Mouse (Mus musculus) retina, adult 2 months (tissue): ENCODE measurements at regions not wholly inside any gene's neighbourhood (a gene's known extent, or its start where the extent isn't known, plus 50 kb on each side); places are given as distances from the start of the nearest gene placed in this dataset.
A peak's percentile ranks its signal among the peaks of the same experiment; 100 is the strongest.
"Not testable (repeated sequence)": the region's sequence is repeated elsewhere in the genome, so short reads cannot be mapped to it uniquely, and the experiment has no call there.

Experiments used
- DNase-seq: peaks from one replicate; pipeline ENCODE4 v3.0.0-alpha.2; 2012; ENCODE audit warnings: low read depth, low spot score

DNA sequence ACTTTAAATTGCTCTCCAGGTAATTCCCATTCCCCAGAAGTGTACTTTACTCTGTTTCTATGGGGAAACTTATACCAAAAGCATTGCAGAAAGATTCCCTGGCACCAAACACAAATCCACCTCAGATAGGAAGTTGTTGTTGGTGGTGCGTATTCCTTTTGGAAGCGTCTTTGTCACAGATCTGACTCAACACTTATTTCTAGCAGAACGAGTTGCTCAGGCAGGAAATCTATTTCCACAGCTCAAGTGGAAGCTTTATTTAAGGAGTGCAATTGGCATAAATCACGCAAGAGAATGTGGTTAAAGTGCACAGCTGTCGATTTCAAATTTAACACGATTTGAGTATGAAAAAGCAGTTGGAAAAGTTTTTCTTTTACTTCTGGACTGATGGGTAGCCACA lies 436.9 kb upstream of the Ghitm start:
- DNase-seq, result no peak

DNA sequence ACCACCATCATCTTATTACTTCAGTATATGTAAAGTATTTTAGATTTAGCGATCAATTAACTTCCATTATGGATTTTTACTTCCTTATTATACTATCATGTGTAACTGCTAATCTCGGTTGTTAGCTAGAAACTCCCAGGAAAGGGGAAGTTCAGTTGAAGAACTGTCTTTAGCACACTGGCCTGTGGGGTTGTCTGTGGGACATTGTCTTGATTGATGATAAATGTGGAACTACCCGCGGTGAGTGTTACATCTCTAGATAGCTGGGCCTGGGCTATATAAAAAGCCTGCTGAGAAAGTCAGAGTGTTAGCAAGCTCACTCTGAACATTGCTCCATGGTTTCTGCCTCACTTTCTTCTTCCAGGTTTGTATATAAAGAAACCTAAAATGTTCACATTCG lies 423.2 kb upstream of the Ghitm start:
- DNase-seq, result no peak

DNA sequence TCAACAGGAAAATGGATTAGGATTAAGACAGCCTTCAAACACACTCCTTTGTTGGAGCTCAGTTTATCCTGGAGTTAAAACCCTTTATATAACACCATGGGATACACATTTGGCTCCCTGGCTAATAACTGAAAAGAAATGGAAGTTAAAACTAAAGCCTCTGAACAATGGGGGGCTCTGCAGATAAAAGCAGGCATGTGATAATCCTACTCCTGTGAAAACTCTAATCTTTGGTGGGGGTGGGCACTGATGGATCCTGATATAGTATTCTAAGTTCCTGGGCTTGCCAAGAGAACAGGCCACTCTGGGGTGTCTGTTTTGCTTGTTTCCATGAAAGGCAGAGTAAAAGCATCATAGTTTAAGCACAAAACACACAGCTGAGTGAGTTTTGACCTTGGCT lies 388.5 kb upstream of the Ghitm start:
- no peak for DNase-seq

DNA sequence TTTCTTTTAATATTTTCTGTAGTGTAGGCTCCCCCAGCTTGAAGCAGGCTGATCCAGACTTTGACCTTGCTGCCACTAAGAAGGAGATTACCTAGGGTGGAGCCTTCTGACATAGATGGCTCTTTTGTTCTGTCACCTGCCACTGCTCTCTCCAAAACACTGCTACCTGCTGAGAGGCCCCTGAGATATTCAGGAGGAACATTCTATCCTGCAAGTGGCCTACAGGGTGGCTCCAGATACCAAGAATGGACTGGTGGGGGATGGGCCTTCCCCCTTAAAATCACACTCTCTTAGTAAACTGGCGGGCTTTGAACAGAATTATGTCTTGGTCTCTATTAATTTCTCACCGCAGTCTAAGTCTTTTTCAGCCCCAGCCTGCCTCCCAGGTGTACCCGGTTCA lies 385.6 kb upstream of the Ghitm start:
- DNase-seq, result not testable (repeated sequence)

DNA sequence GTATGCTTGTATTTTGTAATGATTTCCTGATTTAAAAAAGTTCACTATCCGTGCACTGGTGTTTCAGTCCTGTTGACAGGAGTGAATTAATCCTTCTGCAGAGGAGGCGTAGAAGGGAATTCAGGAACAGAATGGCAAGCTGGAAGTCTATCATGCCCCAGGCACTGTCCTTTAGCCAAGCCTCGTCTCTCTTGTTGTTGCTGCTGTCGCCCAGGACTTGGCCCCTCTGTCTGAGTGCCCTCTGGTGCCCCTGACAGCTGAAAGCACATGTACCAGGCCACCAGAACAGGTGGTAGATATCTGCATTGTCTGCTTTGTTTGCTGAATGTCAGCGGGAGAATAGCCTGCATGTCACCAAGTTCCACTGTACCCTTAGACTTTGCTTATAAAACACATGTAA lies 370.2 kb upstream of the Ghitm start:
- DNase-seq, result no peak

DNA sequence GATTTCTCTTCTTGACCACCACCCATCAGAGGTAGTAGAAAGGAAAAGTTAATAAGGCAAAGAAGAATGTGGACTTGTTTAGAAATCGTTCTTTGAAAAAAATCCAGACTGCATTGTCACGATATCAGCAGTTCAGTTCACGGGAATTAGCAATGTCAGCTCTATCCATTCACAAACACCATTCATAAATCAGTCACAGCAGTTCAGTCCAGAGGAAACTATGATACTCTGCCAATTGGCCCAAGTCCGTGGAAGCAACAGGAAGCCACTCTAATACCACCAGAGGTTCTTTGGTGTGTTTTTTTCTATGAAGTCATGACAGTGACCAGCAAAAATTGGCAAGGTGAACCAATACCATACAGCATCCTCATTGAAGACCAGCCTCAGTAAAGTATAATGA lies 355.6 kb upstream of the Ghitm start:
- no peak for DNase-seq

DNA sequence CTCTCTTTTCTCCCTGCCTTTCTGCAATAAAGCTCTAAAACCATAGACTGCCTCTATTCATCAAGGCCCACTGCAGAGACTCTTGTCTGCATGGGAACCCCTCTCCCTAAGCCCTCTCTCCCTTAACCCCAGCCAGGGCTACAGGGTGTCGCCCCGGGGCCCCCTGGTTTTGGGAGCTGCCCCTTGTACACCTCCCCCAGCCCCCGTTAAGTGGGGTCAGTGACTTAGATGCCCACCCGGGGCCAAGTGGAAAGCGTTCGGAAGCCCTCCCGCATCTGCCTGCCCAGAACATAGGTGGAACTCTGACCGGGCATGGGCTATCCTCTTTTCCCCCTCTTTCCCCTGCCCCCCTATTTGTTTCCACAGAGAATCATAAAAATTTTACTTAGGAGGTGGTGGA lies 350.2 kb upstream of the Ghitm start:
- no peak for DNase-seq

DNA sequence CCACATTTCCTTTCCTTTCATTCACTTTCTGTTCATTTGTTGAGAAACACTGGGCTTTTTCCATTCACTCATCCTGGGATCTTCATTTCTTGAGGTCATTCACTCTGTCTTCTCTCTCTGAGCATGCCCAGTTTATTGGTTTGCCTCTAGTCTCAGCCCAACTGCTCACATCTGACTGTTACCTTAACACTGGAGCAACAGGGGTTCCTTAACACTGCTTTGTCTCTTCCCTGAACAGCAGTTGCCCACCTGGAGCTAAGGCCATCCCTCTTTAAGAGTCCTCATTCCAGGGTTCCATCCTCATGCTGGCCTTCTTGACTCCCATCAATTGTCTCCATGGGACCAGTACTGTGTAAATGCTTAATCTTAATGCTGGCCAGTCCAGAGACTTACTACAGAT lies 342.5 kb upstream of the Ghitm start:
- DNase-seq, result no peak

DNA sequence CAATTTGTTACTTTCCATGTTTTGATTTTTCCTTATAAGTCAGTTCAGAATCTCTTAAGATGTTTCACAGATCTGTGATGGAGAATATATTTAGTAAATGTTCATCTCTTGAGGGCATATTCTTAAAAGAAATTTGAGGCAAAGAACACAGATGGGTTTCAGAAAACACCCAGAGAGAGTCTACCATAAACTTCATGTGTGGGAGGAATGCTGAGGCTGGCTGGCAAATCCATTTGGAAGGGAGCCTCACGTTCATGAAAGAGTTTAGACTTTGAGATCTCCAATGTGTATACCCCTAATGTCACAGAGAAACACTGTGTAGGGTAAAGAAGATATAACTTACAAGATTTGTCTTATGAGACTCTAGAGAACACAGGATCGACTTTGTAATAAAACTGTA lies 333.6 kb upstream of the Ghitm start:
- DNase-seq, result no peak

DNA sequence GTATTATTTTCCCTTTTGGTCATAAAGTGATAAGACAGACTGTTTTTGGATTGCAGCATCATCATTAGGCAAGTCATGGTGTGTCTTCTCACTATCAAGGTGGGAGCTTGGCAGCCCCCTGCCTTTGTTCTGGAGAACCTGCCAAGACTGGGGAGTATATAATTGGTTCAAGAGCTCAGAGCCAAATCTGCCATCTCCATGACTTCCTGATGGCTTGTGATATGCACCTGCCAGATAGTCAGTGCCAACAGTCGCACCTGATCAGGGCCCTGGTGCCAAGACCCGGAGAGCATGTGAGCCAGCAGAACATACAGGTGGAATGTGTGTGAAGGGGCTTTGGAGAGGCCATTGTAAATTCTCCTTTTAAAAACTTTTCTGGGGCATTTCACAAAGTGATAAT lies 305.8 kb upstream of the Ghitm start:
- DNase-seq, result no peak

DNA sequence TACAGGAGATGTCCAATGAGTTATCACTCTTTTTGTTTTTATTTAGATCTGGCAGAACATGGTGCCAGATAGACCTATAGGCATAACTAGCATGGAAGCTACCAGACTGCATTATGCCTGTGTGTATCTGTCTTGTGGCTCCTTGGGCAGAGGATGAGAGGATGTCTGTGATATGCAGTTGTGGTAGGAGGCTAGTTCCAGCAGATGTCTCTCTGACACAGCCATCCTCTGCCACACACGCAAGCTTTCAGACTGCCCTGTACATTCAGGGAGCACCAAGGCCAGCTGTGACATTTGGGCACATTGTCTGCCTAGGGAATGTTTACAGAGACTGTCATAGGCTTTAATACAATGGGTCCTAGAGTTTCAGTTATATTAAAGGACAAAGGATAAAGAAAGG lies 295.6 kb upstream of the Ghitm start:
- peak; percentile 6 for DNase-seq

DNA sequence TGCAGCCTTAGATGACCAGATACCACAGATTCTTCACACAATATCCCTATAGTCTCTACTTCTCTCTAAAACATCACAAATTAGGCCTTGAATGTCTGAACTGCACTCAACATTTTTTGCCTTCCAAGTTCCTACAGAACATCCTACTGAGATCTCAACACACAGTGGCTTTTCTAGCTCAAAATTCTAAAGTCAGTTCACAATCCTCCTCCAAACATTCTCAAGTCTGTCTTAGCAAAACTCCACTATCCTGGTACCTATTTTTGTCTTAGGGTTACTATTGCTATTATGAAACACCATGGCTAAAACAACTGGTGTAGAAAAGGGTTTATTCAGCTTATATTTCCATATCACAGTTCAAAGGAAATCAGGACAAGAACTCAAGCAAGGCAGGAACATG lies 290.4 kb upstream of the Ghitm start:
- no peak for DNase-seq

DNA sequence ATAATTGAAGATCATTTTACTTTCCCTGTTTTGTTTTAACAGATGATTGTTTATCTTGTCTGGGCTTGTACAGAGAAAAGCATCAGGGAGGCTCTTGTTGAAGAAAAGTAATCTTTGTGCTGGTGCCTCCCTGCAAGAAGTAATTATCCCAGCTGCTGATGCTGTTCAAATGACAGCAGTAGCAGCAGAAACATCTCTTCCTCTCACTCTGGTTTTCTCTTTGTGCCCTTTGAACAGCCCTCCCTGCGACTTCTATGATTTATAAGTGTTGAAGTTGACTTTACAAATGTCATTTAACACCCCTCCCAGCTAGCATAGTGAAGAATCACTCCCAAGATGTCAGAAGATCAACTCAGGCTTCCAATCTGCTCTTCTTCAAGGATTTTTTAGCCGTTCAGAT lies 286.5 kb upstream of the Ghitm start:
- DNase-seq, result no peak

DNA sequence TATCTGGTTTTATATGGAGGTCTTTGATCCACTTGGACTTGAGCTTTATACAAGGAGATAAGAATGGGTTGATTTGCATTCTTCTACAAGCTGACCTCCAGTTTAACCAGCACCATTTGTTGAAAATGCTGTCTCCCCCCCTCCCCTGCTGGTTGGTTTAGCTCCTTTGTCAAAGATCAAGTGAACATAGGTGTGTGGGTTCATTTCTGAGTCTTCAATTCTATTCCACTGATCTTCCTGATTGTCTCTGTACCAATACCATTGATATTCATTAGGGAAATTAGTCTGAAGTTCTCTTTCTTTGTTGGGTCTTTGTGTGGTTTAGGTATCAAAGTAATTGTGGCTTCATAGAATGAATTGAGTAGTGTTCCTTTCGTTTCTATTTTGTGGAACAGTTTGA lies 277.5 kb upstream of the Ghitm start:
- DNase-seq, result not testable (repeated sequence)

DNA sequence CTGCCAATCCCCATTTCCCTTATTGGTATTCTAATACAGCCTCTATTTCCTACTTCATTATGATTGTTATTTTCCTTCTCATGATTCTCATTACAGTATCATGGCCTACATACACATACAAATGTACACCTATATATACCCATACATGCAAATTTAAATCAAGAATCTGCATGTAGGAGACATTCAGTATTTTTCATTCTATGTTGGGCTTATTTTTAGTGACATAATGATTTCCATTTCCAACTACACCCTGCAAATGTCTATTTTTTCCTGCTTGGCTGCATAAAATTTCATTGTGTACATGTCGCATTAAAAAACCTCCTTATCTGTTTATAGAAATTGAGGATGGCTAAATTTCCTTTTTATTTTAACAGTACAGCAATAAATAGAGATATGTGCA lies 236.9 kb upstream of the Ghitm start:
- DNase-seq, result no peak

DNA sequence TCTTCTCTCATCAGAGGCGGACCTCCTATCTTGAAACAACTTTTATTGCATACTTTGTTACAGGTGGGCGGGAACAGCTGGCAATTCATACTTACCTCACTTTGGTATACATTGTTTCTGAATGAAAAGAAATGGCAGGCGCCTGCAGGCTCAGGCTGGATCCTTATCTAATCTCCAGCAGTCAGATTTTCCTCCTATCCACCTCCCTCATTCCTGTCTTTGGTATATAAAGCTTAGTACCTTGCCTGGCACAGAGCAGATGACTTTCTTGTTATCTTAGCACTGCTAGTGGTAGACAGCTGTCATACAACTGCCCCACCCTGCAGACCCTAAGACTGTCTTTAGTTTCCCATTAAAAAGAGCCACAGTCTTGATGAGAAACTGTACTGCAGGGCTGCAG lies 226.8 kb upstream of the Ghitm start:
- no peak for DNase-seq

DNA sequence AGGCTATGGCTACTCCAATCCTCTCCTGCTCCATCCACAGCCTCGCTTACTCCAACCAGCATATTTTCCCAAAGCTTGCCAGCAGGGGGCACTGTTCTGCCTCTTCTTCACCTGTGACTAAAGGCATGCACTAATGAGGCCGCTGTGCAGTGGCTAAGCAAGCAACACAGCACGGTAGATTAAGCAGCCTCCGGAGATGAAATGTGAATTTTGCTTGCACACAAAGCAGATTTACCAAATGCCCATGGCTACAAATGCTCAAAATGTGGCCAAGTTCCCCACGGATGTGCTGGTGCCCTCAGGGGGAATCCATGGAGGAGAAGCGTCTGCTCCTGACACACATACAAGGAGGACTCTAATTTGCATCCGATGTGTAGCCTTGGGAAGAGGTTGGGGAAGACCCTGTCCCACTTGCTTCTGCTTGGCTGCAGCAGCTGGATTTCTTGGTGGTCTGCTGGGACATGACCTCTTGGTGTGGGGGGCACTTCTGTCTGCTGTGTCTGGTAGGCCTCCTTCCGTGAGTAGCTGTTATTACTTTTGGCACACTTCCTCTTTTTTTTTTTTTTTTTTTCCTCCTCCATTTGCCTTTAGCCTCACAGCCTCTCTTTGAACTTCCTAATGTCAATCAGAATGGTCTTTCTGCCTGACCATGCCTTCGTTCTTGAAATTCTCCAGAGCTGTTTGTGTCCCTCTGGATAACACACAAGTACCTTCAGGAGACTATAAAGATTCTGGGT lies 221.1 kb upstream of the Ghitm start:
- peak; percentile 54 for DNase-seq

DNA sequence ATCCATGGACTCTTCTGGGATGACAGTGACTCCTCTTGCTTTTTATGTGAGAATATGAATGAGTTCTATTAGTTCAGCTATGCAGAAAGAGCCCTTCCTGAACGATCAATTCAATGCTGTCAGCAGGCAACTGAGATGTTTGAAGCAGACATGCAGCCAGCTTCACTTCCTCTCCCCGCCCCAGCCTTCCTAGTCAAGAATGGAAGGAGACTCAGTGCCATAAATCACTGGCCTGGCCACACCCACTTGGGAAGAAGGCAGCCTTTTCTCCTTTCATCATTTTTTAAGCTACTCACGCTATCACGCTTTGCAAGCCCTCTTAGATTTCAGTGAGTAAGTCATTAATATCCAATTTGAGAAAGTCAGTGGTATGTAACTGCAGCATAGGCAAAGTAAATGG lies 188.3 kb upstream of the Ghitm start:
- no peak for DNase-seq

DNA sequence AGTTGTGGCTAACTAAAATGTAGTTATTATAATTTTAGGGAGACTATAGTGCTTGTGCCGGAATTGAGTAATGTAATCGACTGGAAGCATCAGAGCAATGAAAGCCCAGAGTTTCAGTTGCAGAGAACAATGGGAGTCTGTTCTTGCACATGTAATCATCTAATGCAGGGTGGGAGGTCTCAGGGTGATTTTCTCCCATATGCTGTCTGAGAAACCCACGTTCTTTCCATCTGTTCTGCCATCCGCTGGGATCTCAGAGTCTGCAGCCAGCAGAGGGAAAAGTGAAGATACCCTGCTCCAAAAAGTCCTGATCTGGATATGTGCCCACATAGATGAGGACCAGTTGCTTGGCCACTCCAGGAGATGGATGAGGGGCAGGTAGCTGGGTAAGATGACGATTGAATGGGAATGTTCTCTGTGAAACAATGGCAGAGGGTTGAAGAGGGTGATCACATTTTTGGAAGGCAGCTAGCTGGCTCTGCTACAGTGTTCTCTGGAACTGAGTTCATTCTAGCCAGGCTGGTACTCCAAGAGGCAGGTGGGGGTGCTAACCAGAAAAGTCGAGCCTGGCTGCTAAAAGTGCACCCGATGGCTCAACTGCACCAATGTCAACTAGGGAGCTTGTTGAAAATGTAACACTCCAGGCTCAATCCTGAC lies 180.3 kb upstream of the Ghitm start:
- no peak for DNase-seq

DNA sequence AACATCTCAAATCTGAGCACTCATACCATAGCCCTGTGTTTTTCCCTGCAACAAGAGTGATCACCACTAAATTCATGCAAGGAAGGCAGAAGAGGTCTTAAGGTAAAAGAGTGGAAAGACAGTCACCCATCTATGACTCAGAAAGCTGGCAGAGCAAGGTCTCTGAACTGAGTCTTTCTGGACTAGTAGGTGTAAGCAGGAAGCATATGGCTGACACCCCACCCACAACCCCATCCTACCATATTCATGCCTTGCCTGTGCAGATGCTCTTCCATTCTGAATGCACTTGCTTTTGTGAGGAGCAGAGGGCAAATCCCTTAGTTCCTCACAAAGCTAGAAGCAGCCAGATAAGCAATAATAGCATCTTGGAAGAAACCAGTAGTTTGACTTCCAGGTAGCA lies 178.8 kb upstream of the Ghitm start:
- DNase-seq, result no peak

DNA sequence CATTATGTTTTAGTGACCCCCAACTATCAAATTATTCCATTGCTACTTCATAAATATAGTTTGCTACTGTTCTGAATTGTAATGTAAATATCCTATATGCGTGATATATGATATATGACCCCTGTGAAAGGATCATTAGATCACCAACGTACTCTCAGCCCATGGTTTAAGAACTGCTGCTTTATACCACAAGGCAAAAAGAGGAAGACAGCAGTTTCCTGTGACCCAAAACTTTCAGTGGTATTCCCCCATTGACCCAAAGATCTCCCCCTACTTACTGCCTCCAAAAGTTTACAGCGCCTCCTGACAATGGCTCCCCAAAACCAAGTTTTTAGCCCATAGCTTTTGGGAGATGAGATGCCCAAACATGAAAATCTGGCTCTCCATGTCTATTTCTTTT lies 177.8 kb upstream of the Ghitm start:
- no peak for DNase-seq

DNA sequence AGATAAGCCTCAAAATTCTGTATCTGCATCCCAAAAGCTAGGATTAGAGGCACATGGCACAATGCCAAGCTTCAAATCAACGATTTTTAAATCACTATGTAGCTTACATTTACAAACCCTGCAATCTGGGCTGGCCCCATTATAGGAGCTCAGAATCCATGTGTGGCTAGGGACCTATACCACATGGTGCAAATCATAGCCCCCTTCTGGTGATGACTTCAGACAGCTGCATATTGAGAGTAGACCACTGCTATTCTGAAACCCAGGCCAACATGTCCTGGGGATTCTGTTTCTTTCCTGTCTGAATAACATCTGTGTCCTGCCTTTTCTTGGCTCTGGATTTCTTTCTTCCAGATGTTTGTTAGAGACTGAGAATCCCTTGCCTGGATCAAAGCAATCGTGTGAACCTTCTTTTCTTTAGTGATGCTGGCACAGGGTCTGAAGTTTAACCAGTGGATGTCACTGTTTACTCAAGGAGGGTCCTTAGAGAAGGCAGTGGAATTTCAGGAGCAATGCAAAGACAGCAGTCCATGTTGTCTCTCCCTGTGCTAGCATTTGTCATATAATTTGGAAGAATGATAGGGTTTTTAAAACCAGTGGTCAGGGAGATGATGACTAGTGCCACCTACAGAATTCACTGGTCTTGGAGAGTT lies 171.7 kb upstream of the Ghitm start:
- DNase-seq, result no peak

DNA sequence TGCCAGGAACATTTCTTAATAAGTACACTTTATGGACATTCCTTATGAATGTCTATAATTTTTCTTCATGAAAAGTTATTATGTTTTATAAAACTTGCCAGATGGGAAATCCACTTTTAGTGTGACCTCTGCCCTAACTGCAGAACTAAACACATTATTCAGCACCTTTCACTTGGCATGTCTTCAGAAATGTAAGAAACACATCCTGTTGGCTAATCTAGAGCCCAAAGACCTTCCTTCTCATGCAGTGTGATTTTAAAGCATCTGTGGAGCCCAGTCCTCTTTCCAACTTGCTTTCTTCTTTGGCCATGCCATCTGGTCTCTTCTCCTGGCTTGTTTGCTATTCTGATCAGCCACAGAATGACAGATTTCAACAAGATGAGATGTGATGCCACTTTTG lies 163.6 kb upstream of the Ghitm start:
- DNase-seq, result no peak
